Mouse (Mus musculus) lung, adult 2 months (tissue): ENCODE data around the gene Tnfsf12. TPM values are rescaled to one million over a fixed set of nuclear protein-coding genes. Genes with fewer than 3 reads are reported as not detected.
A peak's percentile ranks its signal among the peaks of the same experiment; 100 is the strongest.

Experiments used
- DNase-seq: peaks from one replicate; pipeline ENCODE4 v3.0.0; 2022
- H3K4me1 ChIP-seq: fragments of 200-500 bp; 2 replicates; pipeline ENCODE4 v1.6.1; 2011; ENCODE audit warnings: low read length; ENCODE audit not compliant: control insufficient read depth, insufficient read depth
- H3K4me3 ChIP-seq: fragments of 200-500 bp; replicated peaks from 2 replicates; pipeline ENCODE3; 2011; ENCODE audit warnings: low read depth, mild to moderate bottlenecking, control low read depth, low read length; ENCODE audit errors: extremely low read depth
- CTCF ChIP-seq: fragments of 200-500 bp; IDR thresholded peaks from 2 replicates; pipeline ENCODE4 v1.5.1; 2011; ENCODE audit warnings: mild to moderate bottlenecking, low read length, control low read depth; ENCODE audit not compliant: insufficient read depth
- POLR2A ChIP-seq: fragments of 200-500 bp; IDR thresholded peaks from 2 replicates; pipeline ENCODE4 v1.6.1; 2011; ENCODE audit warnings: low read depth, mild to moderate bottlenecking, control low read depth, low read length, borderline replicate concordance; ENCODE audit errors: extremely low read depth
- WGBS: fragments of 180-500 bp; shearing (Covaris S2); methylation state at CpG from one replicate; pipeline ENCODE4 v1.1.7; 2018; 5-methylcytosine and 5-hydroxymethylcytosine counted together
- polyA plus RNA-seq: library from polyadenylated mRNA; depleted of rRNA; stranded (reverse); fragments of >200 nt; gene quantifications from 2 replicates; pipeline ENCODE4 v1.2.3, GENCODE M21; 2012

Tnfsf12 gene
- polyA plus RNA-seq, 1 experiment = 84.2 TPM

- TF ChIP-seq POLR2A (no peak), CTCF (no peak)
- 12% methylated on average over 24 of the region's 24 CpGs for WGBS
- H3K4me3 ChIP-seq = peak overlapping the region; percentile 77
- peaks cover 26% of the 10 kb centered on the region for H3K4me1 ChIP-seq
- peak; percentile 46 for DNase-seq
Measured at GRCm38 (mm10) chr11:69682209-69682839, 13.3 kb downstream of the Tnfsf12 start.

GRCm38 (mm10) chr11:69681314-69682208 lies 14.1 kb downstream of the Tnfsf12 start, which contains the start of gene Senp3:
Gene Senp3 (minus strand): TSS chr11:69682084.
- peak; percentile 94 for DNase-seq
- under 1% methylated on average over 79 of the region's 80 CpGs for WGBS
- no peak for TF ChIP-seq CTCF
- TF ChIP-seq POLR2A = peak; percentile 95
- H3K4me1 ChIP-seq = peaks cover 21% of the 10 kb centered on the region
- H3K4me3 ChIP-seq = peak within 1 kb of the TSS; percentile 77

- 86% methylated on average over 30 of the region's 30 CpGs for WGBS
- DNase-seq = no peak
- Histone ChIP-seq H3K4me3 (no peak overlapping the region), H3K4me1 (peaks cover 12% of the 10 kb centered on the region)
- TF ChIP-seq CTCF = no peak
Measured at GRCm38 (mm10) chr11:69680136-69680855, 15.4 kb downstream of the Tnfsf12 start.

- peaks cover 6% of the 10 kb centered on the region; the same call in 1 of the 2 replicates for H3K4me1 ChIP-seq
- TF ChIP-seq POLR2A (no peak), CTCF (no peak)
- DNase-seq = no peak
- H3K4me3 ChIP-seq = no peak overlapping the region
- WGBS = 85% methylated on average over 2 of the region's 2 CpGs
Measured at GRCm38 (mm10) chr11:69679144-69679543, 16.5 kb downstream of the Tnfsf12 start.

GRCm38 (mm10) chr11:69672211-69672706 lies 23.4 kb downstream of the Tnfsf12 start, which contains the start of gene Eif4a1:
Gene Eif4a1 (minus strand): TSS chr11:69672423.
- no peak for TF ChIP-seq CTCF
- TF ChIP-seq POLR2A = peak; percentile 91
- DNase-seq = peak; percentile 100
- Histone ChIP-seq H3K4me1 (peaks cover 8% of the 10 kb centered on the region; the same call in 1 of the 2 replicates), H3K4me3 (peak within 1 kb of the TSS; percentile 94)
- under 1% methylated on average over 36 of the region's 36 CpGs for WGBS

GRCm38 (mm10) chr11:69671726-69672124 lies 23.9 kb downstream of the Tnfsf12 start:
- WGBS = under 1% methylated on average over 43 of the region's 43 CpGs

GRCm38 (mm10) chr11:69670786-69671725 lies 24.6 kb downstream of the Tnfsf12 start:
- Histone ChIP-seq H3K4me1 (peaks cover 8% of the 10 kb centered on the region; the same call in 1 of the 2 replicates), H3K4me3 (peak overlapping the region; percentile 94)
- DNase-seq = peak; percentile 91
- peak; percentile 48 for TF ChIP-seq POLR2A
- no peak for TF ChIP-seq CTCF
- 1% methylated on average over 60 of the region's 61 CpGs for WGBS

More at GRCm38 (mm10) chr11:69671726-69672124, 23.9 kb downstream of the Tnfsf12 start:
- H3K4me3 ChIP-seq = peak overlapping the region; percentile 94
- peaks cover 8% of the 10 kb centered on the region; the same call in 1 of the 2 replicates for H3K4me1 ChIP-seq
- TF ChIP-seq POLR2A (no peak), CTCF (no peak)
- DNase-seq = no peak

- TF ChIP-seq POLR2A = no peak
- WGBS = 85% methylated on average over 3 of the region's 3 CpGs
- no peak for DNase-seq
- Histone ChIP-seq H3K4me1 (peaks cover 13% of the 10 kb centered on the region), H3K4me3 (no peak overlapping the region)
Measured at GRCm38 (mm10) chr11:69666665-69667005, 29.0 kb downstream of the Tnfsf12 start.
